8 mouse cellular contexts compared by ENCODE assay signal in the genomic region with DNA sequence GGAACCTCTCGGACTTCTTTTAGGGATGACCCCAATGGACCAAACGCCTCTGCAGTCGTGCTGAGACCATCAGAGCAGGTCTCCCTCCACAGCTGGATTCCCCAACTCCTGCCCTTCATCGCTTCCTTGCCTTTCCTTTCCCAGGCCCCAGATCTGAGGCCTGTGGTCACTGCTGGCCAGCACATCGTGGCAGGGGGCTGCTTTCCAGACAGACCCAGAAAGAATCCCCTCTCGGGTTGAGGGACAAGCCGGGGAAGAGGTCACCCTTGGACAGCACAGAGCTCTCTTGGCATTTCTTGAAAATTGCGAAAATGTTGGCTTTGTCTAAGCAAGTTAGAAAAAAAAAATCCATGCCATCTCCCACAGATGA.
A peak's percentile ranks its signal among the peaks of the same experiment; 100 is the strongest.
DNase-seq lines count a peak whose midpoint lies in the region; ATAC-seq lines count a peak whose summit lies in the region.

No protein-coding gene starts in this region.

- H3K4me2 ChIP-seq in liver, embryonic 11.5 days = no peak overlapping the region
- H3K4me2 ChIP-seq in forebrain, embryonic 11.5 days (ENCODE audit: low read depth, low read length, severe bottlenecking) = no peak overlapping the region
- H3K4me2 ChIP-seq in hindbrain, embryonic 12.5 days (replicated peaks) = no peak overlapping the region
- no peak overlapping the region for H3K4me2 ChIP-seq in midbrain, embryonic 16.5 days (ENCODE audit: low read length)

- H3K9ac ChIP-seq in liver, embryonic 11.5 days (ENCODE audit: low read depth, low read length) = 0 out of 2 replicates have a peak overlapping the region, but pooled peaks have one; percentile 14
- peak overlapping the region; percentile 17; the same call in 1 of the 2 replicates for H3K9ac ChIP-seq in forebrain, embryonic 11.5 days (ENCODE audit: low read length)
- H3K9ac ChIP-seq in hindbrain, embryonic 12.5 days = no peak overlapping the region
- H3K9ac ChIP-seq in midbrain, embryonic 16.5 days (ENCODE audit: low read depth, low read length) = no peak overlapping the region

- no peaks in the 10 kb centered on the region for H3K36me3 ChIP-seq in liver, embryonic 11.5 days (ENCODE audit: control insufficient read depth, insufficient read depth, low read length)
- H3K36me3 ChIP-seq in forebrain, embryonic 11.5 days (ENCODE audit: control insufficient read depth, insufficient read depth, low read length) = no peaks in the 10 kb centered on the region
- H3K36me3 ChIP-seq in hindbrain, embryonic 12.5 days = no peaks in the 10 kb centered on the region
- no peaks in the 10 kb centered on the region for H3K36me3 ChIP-seq in midbrain, embryonic 16.5 days (ENCODE audit: control insufficient read depth, insufficient read depth, low read length)

- peak overlapping the region; percentile 2 for H3K27ac ChIP-seq in liver, embryonic 11.5 days (ENCODE audit: low read depth, low read length)
- no peak overlapping the region; the same call in 1 of the 2 replicates for H3K27ac ChIP-seq in forebrain, embryonic 11.5 days (ENCODE audit: low read depth, low read length)
- H3K27ac ChIP-seq in hindbrain, embryonic 12.5 days = peak overlapping the region; percentile 55
- H3K27ac ChIP-seq in midbrain, embryonic 16.5 days (ENCODE audit: low read length) = peak overlapping the region; percentile 40

- no peaks in the 10 kb centered on the region for H3K9me3 ChIP-seq in liver, embryonic 11.5 days (ENCODE audit: control insufficient read depth, low read length)
- H3K9me3 ChIP-seq in forebrain, embryonic 11.5 days (ENCODE audit: control insufficient read depth, low read length) = no peaks in the 10 kb centered on the region
- no peaks in the 10 kb centered on the region for H3K9me3 ChIP-seq in hindbrain, embryonic 12.5 days (replicated peaks)
- no peaks in the 10 kb centered on the region for H3K9me3 ChIP-seq in midbrain, embryonic 16.5 days (replicated peaks; ENCODE audit: control insufficient read depth, low read length, poor library complexity, severe bottlenecking)

- no peak for DNase-seq in liver, embryonic 11.5 days (ENCODE audit: low spot score)
- DNase-seq in liver = no peak
- no peak for DNase-seq in forebrain, embryonic 11.5 days (ENCODE audit: low spot score)
- no peak for DNase-seq in spleen, postnatal 10 days (ENCODE audit: low spot score in 2 of 2)
- DNase-seq in cerebellum, adult 11-12 months = no peak
- DNase-seq in thymus, postnatal 10 days (ENCODE audit: low spot score in 2 of 2) = no peak

- peaks cover 26% of the 10 kb centered on the region for H3K4me1 ChIP-seq in liver, embryonic 11.5 days (replicated peaks; ENCODE audit: control insufficient read depth, insufficient read depth, low read length)
- peaks cover 10% of the 10 kb centered on the region for H3K4me1 ChIP-seq in forebrain, embryonic 11.5 days (replicated peaks; ENCODE audit: control insufficient read depth, insufficient read depth, low read length)
- H3K4me1 ChIP-seq in hindbrain, embryonic 12.5 days = peaks cover 39% of the 10 kb centered on the region
- H3K4me1 ChIP-seq in midbrain, embryonic 16.5 days (ENCODE audit: control insufficient read depth, insufficient read depth, low read length) = no peaks in the 10 kb centered on the region; the same call in 1 of the 2 replicates

- 61% methylated on average over 8 of the region's 8 CpGs for WGBS in liver, embryonic 11.5 days
- 62% methylated on average over 8 of the region's 8 CpGs for WGBS in forebrain, embryonic 11.5 days
- WGBS in hindbrain, embryonic 12.5 days = 62% methylated on average over 8 of the region's 8 CpGs
- 64% methylated on average over 8 of the region's 8 CpGs for WGBS in midbrain, embryonic 16.5 days

- ATAC-seq in liver, embryonic 11.5 days (replicated peaks; ENCODE audit: low FRiP score) = no peak
- ATAC-seq in forebrain, embryonic 11.5 days (replicated peaks; ENCODE audit: low FRiP score) = no peak
- ATAC-seq in hindbrain, embryonic 12.5 days (ENCODE audit: low FRiP score) = no peak
- no peak for ATAC-seq in midbrain, embryonic 16.5 days

- H3K4me3 ChIP-seq in liver, embryonic 11.5 days (ENCODE audit: low read depth, low read length) = no peak overlapping the region
- H3K4me3 ChIP-seq in forebrain, embryonic 11.5 days (ENCODE audit: low read depth, low read length) = no peak overlapping the region
- H3K4me3 ChIP-seq in hindbrain, embryonic 12.5 days = no peak overlapping the region
- no peak overlapping the region for H3K4me3 ChIP-seq in midbrain, embryonic 16.5 days (ENCODE audit: low read depth, low read length)

- H3K27me3 ChIP-seq in liver, embryonic 11.5 days (replicated peaks; ENCODE audit: control insufficient read depth, insufficient read depth, low read length) = no peaks in the 10 kb centered on the region
- H3K27me3 ChIP-seq in forebrain, embryonic 11.5 days (ENCODE audit: control insufficient read depth, insufficient read depth, low read length) = no peaks in the 10 kb centered on the region
- H3K27me3 ChIP-seq in hindbrain, embryonic 12.5 days = no peaks in the 10 kb centered on the region
- H3K27me3 ChIP-seq in midbrain, embryonic 16.5 days (ENCODE audit: control insufficient read depth, insufficient read depth, low read depth, low read length) = no peaks in the 10 kb centered on the region

Comparison
In these comparisons a context has a peak if more than half of its experiments do, and no peak if none do; other contexts are left out.
1. H3K9ac ChIP-seq: peak in liver, embryonic 11.5 days (single experiment) and forebrain, embryonic 11.5 days (single experiment); none in hindbrain, embryonic 12.5 days (single experiment) and midbrain, embryonic 16.5 days (single experiment).